Mouse (Mus musculus): ENCODE measurements around the gene Hsf2.

Hsf2 gene

DNA sequence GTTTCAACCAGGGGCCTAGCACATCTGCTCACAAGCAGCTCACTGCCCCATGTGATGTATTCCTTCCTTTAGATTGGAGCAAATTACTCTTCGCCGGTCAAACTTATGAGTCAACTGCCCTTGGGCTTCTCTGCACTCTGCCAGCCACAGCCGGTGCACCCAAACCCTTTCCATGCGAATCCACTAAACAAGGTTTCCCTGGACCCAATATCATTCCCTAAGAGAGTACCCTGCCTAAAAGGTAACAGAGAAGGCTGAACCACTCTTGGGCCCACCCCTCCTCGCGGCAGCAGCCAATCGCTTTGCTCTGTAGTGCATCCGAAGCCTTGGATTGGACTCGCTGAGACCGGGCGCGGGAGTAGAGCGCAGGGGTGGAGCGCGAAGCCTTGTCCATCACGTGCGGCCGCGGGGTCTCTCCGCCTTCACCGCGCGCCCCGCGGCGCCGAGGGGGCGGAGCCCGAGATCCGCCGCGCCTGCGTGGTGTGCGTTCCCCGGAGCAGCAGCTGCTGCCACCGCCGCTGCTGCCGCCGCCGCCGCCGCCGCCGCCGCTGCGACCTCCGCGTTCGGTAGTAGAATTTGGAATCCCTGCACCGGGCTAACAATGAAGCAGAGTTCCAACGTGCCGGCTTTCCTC lies at the start of gene Hsf2:
Gene Hsf2, plus strand, starts transcription at position 478 of the 634 bp plus-strand sequence.
- DNase-seq = peak; percentile 99

DNA sequence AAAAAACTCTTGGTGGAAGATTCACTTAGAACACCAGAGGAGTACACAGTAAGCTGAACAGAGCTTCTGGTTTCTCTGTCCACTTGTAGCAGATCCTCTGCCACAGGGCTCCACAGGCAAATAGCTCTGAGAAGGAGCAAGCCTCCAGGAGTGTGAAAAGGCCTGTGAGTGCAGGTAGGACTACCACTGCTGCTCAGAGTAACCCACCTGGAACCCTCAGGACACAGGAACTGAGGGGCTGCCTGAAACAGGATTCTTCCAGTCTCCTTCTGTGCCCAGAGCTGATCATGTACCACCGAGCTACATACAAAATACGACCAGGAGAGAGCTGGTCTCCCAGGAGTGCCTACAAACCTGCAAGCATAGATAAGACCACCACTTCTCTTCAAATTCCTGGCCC lies 48.3 kb upstream of the Hsf2 start:
- no peak for DNase-seq

DNA sequence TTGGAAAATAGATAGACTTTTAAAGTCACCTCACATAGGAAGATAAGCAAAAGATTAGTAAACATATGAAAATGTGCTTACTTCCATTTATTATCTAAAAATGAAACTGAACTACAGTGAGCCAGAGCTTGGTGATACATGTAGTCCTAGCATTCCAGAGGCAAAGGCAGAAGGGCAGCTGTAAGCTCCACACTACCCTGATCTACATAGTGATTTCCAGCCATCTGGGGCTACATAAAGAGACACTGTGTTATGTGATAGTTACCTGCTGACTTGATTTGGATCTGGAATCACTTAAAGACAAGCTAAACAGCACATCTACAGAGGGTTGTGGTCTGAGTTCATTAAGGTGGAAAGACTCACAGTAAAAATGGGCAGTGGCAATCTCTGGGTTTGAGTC lies 45.1 kb upstream of the Hsf2 start:
- DNase-seq = no peak

DNA sequence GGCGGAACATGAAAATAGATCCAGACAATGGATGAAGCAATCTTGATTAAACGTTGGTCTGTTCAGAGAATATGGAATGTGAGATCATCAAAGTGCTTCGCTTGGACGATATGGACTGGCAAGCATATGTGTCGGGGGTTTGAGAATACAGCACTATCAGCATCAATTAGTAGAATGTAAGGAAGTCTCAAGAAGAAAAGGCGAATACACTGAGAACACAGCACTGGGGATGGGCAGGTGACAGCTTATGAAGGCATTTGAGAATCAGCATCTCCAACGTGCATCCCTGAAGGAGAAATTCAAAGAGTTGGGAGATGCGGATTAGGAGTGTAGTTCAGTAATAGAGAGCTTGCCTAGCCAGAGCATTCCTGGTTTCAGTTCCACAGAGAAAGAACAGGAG lies 41.8 kb upstream of the Hsf2 start:
- no peak for DNase-seq

DNA sequence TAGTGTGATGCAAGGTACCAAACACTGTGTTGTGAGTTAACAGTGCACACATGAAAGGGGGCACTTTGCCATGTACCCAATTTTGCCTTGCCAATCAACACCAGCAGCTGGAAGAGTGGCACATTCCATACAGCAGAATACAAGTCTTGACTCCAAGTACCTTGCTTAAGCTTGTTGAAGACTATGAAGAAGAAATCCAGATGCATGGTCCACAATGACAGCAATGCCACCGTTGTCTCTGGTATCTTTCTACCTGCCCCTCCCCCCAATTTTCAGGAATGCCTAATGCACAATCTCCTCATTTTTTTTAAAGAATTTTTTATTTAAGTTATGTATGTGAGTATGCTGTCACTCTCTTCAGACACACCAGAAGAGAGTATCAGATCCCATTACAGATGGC lies 40.5 kb upstream of the Hsf2 start:
- no peak for DNase-seq

DNA sequence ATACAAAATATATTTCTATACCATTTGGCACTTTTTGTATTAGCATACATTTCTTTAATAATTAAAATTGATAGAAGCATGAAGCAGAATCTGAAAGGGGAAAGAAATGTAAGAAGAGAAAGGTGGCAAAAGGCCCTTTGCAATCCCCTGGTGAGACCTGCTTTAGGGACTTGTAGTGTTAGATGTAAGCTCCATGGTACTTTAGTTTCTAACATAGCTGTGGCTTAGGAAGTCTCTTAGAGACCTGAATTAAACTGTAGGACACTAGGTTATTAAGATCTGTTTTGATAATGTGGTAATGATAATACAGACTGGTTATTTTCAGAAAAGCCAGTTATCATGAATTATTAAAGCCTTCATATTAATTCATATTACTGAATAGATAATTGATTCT lies 38.5 kb upstream of the Hsf2 start:
- DNase-seq = no peak

DNA sequence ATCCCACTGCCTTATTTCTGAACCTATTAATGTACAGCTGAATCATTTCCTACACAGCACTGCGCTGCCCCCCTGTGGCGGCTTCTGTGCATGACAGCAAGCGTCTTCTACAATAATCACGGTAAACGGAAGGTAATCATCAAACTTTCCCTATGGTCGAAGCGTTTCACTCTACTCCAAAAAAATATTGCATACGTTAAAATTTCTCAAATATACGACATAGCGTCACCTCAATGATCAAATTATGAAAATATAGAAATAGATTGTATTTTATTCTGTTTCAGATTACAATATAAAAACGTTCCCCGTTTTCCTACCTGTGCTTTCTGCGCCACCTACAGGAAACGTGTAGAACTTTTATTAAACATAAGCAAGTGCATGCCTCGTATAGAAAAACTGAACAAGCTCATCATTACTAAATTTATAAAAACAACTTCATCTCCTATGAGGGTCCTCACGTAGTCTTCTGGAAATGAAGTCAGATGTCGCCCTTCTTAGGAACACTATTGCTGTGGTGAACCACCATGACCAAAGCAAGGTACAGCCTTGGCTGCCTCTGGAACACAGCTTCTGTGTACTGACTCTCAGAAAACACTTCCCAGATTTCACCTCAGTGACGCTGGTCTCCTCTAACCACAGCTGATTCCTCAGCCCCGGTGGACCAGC lies 38.0 kb upstream of the Hsf2 start:
- DNase-seq = peak; percentile 86

DNA sequence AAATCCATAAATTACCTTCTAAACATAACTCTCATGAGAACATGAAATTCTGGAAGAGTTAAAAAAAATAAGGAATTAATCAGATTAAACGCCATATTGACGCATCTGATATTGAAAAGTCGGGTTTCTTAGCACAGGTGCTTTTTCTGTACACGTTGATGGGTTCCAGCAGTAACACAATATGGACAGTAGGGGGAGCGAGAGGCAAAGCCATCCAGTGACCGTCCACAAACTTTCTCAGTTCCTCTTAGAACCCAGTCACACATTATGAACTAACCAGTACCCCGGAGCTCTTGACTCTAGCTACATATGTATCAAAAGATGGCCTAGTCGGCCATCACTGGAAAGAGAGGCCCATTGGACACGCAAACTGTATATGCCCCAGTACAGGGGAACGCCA lies 22.9 kb upstream of the Hsf2 start:
- DNase-seq = peak; percentile 71

DNA sequence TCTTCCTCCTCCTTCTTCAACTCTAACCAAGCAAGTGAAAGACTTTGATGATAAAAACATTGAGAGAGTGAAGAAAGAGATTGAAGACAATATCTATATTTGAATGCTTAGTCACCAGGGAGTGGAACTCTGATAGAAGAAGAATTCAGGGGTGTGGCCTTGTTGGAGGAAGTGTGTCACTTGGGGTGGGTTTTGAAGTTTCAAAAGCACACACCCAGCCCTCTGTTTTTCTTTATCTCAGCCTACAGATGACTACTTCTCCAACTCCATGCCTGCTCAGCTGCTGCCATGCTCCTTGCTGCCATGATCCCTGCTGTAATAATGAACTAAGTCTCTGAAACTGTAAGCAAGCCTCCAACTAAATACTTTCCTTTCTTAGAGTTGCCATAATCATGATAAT lies 20.4 kb upstream of the Hsf2 start:
- no peak for DNase-seq

DNA sequence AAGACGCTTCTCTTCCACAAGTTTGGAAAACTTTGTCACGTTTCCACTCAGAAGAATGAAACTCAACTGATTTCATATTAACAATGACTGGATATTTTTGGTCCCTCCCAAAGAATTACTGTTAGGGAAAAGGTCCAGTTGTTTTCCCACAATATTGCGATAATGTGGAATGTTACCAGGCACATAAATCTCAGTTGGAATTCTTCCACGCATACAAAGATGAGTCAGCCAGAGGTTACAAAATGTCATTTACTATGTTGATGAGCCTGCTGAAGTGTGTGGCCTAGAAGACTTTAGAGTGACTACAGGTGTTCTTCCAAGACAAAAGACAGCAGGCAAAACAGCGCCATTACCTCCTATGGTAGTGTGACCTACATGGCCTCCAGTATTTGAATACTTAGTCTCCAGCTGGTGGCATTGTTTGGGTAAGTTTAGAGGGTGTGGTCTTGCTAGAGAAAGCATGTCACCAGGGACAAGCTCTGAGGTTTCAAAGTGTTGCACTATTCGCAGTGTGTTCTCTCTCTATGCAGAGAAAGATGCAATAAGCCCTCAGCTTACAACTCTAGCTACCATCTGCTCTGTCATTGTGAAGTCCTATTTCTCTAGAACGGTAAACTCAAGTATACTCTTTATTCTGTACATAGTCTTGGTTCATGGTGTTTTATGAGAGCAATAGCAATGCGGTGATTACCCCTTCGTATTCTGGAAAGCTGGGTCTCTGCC lies 8.9 kb upstream of the Hsf2 start:
- no peak for DNase-seq

DNA sequence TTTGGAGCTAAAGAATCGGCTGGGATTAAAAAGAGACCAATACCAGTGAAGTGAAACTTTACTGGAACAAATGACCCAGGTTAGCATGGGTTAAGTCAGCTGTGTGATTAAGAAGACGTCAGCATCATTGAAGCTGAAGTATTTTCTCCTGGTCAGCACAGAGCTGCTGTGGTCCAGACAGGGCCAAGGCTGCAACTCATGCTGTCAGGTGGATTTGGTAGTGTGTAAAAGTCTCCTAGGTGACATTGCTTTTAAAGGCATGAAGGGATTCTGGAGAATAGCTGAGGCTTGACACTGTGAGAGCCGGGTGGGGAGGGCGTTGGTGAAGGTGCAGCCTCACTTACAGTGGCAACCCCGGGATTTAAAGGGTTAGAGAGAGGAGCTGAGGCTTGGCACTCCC lies 4.5 kb upstream of the Hsf2 start:
- no peak for DNase-seq

DNA sequence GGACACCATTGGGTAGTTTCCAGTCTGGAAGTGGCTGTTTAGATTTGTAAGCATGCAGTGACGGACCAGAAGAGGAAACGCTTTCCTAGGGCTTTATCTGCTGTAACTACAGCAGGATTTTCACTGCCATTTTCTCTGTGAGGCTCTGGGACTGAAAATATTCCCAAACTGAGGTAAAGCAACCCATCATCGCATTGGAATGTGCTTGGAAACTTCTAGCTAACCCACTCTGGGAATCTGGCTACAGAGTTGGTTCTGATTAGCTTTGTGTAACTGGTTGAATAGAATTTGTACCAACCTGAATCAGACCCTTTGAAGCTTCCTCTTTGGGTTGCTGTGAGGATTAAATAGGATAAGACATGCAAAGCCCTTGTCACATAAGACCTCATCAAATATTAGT lies 1.4 kb upstream of the Hsf2 start:
- no peak for DNase-seq

DNA sequence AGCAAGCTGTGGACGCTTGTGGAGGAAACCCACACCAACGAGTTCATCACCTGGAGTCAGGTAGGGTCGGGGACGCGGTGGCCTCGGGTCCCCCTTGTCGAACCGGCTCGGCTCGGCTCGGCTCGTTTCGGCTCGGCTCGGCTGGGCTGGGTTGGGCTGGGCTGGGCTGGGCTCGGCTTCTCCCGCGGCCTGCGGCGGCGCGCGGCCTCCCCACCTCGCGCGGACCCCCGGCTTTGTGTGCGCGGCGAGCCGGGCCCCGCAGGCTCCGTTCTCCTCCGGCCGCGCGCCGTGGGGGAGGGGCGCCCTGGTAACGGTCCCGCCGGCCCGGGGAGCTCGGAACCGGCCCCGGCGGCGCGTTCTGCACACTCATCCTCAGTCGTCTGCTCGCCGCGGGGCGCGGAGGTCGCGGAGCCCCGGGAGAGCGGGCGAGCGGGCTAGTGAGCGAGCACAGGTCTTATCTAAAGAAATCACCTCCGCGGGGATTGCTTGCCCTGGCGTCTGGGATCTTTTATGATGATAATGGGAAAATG lies 422 bp downstream of the Hsf2 start:
- DNase-seq = peak; percentile 80

DNA sequence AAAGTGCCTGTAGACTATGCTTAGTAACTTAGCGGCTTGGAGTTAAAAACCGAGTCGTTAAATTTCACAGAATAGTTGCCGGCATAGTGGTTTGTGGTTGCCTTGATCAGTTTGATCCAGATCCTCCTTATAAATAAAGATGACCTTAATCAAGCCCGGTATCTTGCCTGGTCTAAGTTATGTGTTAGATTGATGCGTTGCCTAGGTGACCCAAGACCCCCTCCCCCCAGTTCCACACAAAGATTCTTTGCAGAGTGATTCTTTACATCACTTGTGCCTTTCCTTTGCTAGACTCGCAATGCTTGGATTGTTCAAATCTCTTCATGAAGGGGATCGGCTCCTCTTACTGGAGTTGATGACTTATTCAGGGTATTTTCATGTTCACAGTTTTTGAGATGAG lies 1.0 kb downstream of the Hsf2 start:
- peak; percentile 85 for DNase-seq

DNA sequence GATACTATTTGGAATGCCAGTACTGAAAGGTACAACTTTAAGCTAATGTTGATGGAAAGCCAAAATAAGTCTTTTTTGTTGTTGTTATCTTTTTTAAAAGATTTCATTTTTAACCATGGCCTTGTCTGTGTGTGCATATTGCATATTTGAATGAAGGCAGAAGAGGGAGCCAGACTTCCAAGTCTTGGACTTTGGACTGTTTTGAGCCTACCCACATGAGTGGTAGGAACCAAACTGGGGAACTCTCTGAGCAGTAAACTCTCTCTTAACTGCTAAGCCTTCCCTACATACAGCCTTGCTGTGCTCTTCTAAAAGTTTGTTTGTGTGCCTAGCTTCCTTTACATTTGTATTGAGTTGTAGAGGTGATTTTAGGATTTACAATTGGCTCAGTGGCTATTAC lies 2.4 kb downstream of the Hsf2 start:
- no peak for DNase-seq

DNA sequence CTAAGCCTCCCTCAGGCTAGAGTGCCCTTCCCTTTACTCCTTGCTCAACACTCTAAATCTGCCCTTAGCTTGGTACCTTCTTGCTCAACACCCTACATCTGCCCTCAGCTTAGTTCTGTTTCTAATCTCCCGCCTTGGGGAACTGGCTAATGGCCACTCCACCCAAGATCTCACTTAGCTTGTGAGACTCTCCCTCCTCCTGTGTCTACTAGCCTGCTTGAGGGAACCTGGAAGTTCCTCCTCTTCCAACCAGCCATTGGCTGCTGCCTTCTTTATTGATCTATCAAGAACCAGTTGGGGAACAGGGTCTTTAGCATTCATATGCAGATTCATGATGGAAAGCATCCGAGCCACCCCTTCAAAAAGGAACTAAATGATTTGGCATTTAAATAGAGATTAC lies 5.9 kb downstream of the Hsf2 start:
- no peak for DNase-seq

DNA sequence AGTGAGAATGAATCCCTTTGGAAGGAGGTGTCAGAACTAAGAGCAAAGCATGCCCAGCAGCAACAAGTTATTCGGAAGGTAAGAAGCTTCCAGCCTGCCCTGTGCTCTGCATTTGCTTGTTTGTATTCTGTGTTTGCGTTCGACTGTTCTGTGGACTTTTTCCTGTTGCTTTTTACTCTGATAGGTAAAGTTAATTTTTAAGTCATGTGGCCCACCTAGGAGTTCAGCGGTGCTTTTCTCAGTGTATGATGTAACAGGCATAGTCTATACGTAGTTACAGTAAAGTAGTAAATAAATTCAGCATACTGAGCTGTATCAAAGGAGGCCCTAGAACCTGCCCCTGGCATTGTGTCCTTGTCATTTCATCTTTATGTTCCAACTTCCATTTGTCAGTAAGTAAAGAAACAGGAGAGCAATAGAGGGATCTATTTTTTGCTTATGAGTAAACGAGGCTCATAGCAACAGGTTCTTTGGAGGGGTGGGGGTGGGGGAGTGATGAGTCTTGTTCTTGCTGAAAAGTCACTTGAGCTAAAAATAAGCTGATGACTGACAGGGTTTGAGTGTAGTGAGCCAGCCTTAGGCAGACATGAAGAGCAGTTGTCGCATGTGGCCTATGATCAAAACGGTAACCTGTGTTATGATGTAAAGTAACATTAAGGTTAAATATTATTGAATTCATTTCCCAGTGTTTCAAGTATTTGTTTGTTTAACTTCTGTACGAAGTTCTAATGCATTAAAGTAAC lies 13.4 kb downstream of the Hsf2 start:
- no peak for DNase-seq

DNA sequence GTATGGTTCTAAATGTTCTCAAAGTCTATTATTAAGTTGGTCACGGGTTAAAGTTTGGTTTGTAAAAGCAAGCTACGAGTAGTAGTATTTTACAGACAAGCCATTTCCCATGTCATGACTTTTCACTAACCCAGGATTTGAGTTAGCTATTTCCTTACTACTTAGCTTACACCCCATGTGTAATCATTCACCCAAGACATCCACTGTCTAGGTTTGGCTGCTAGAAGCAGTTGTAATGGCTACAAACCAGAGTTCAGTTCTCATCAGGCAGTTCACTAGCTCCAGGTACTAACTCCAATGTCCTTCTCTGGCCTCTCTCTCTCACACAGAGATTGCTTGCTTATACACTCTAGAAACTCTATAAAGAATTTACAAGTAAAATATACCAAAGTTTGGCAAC lies 28.4 kb downstream of the Hsf2 start:
- DNase-seq = no peak

DNA sequence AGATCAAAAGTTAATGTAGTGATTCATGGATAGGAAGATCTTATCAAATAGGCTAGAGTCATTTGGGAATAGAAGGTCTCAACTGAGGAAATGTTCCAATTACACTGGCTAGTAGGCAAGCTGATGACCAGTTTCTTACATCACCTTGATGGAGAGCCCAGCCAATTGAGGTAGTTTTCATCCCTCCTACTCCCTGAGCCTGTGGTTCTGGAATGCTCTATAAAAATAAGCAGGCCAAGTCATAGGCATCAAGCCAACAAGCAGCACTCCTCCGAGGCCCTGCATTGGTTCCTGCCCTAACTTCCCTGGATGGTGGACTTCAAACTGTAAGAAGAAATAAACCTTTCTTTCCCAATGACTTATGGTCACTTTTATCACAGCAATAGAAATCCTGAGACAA lies 29.1 kb downstream of the Hsf2 start:
- DNase-seq = no peak

DNA sequence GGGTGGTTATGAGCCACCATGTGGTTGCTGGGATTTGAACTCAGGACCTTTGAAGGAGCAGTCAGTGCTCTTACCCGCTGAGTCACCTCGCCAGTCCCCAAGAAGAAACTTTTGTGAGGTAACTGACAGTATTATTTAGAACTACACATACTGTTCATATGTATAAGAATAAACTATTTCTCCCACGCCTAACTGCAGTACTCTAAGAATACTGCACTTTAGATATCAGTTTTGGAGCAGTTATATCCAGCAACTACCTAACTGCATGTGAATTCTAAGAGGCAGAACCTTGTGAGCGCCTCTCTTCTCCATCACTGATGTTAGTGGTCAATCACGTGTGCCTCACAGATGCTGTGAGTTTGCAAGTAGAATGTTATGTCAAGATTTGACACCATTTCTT lies 40.3 kb downstream of the Hsf2 start:
- DNase-seq = no peak

DNA sequence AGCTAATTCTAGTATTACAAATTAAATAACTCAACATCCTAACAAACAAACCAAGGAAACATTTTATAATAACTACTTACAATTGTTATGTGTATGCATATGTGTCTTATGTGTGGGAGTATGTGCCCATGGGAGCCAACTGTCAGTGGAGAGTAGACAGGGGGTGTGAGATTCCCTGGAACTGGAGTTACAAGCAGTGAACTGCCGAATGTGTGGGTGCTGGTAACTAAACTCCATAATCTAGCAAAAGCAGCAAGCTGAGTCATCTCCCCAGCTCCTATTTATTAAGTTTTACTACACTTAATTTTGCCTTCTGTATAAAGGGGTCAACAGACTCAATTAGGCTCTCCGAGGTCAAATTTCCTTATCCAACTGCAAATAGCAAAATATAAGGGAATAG lies 44.9 kb downstream of the Hsf2 start:
- no peak for DNase-seq

DNA sequence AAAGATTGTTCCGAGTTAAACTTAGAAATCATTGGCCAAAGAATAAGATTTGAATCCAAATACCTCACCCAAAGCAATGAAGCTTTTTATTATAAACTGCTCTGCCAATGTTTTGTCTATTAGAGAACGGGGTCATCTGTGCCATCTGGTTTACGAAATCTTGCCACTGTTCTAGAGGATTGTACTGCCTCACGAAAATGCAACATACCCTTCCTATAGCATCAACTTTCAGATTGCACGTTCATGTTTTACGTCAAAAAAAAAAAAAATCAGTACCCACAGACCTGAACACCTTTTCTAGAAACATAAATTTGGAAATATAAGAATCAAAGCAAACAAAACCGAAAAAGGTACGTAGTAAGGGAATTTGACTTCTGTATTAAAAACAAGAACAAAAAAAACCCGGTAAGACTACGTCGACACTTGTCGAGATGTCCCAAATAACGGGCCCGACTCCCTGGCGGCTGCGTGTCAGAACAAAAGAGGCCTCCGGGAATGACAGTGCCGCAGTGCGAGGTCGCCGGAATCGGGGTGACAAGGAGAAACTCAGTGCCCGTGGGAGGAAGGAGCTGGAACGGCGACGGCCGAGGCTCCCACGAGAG lies 45.5 kb downstream of the Hsf2 start:
- no peak for DNase-seq

Data from embryo, embryonic 11 days (tissue).